Mouse (Mus musculus) lung, postnatal 4 days (tissue): Measurements from ENCODE around the gene Frmd4b.

Source experiments
- DNase-seq, 2 experiments: peaks; one replicate each; pipeline ENCODE4 v3.0.0; 2021

The Frmd4b gene

DNA sequence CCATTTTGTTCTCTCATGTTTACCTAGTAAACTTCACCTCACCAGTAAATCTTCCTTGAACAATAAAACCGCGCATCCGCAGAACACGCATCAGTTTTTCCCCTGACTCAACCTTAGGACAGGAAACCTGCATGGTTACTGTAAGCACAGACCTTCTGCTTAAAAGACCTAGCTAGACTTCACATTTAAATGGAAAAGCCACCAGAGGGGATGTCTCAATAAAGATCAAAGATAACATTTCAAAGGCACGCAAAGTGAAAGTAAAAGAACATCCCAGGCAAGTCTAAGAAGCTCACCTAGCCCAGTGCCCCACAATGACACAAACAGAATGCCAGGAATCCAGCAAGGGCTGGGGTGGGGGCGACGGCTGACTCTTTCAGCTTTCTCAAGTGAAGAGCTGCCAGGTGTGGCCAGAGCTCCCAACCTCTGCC lies 306.4 kb downstream of the Frmd4b start:
- peak in 1 of 2 experiments; percentile 58 for DNase-seq

DNA sequence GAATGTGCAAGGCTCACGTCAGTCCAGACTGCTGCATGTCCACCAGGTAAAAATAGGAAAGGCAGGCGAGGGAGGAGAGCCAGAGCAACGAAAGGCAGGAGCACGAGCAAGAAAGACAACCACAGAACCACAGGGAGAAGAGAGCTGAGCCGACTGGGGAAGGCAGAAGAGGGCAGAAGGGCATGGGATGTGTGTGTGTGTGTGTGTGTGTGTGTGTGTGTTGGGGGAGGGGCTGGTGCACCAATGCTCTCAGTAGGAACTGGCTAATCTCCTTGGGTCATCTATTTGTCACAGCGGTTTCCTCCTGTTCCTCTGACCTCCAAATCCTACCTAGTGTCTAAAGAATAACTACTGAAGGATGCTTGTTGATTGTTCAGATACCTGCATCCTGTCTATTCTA lies 308.2 kb downstream of the Frmd4b start:
- no peak for DNase-seq

DNA sequence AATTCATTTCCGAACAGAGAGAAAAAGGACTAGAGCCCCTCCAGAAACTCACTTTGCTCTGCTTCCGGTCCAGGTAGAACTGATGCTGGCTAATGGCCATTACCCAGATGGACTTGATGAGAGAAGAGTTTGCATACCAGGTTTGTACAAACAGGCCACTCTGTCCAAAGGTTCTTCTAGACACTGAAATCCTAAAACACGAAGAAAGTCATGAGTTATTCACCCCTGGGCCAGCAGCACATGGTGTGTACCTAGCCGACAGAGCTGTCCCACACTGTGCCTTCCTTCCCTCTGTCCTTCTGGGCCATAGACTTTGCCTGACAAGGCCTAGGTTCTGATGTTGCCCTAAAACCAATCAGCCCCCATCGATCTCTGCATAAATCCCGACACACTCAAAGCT lies 308.8 kb downstream of the Frmd4b start:
- no peak for DNase-seq

DNA sequence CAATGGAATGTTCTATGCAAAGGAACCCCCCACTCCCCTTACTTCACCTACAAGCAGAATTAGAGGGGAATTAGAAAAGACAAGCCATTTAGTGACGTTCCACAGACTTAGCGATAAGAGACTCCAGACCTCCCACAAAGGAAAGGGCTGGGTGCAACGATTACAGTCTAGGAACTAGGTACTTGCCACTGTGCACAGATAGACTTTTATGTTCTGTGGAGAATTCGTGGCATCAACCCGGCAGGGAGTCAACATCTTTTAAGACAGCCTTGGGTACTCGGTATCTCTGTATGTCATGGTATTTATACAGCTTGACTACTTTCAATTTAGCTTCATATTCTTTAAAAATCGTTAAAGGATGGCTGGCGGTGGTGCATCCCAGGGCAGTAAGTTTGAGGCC lies 310.1 kb downstream of the Frmd4b start:
- DNase-seq = no peak

DNA sequence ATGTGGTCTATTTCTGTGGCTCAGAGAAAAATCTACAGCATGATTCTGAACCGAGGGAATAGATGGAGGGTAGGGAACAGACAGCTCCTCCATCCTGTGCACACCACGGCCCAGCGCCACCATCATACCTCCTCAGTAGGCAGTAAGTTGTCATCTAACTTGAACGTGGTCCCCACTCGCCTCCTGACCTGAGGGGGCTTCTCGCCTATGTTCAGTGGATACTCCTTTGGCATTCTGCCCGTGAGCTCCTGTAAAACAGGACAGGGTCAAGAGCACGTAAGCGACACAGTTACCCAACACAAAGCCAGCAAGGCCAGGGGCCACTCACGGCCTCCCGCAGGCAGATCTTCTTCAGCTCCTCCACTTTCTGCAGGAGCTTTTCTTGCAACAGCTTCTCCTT lies 311.0 kb downstream of the Frmd4b start:
- DNase-seq = no peak

DNA sequence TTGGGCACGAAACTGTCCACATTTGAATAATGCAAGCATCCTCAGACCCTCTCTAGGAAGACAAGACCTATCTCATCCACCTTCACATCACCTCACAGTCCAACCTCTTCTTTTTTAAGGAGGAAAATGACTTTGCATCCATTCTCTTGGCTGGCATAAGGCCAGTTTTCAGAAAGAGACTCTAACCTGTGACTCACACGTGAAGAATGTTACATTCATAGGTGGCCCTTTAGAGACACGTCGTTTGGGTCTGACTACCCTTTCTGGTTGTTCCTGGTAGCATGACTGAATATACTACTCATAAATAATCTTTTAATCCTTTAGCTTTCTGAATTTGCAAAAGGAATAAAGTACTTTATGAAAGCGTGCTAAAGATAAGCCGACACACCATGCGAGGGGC lies 311.9 kb downstream of the Frmd4b start:
- DNase-seq = no peak

DNA sequence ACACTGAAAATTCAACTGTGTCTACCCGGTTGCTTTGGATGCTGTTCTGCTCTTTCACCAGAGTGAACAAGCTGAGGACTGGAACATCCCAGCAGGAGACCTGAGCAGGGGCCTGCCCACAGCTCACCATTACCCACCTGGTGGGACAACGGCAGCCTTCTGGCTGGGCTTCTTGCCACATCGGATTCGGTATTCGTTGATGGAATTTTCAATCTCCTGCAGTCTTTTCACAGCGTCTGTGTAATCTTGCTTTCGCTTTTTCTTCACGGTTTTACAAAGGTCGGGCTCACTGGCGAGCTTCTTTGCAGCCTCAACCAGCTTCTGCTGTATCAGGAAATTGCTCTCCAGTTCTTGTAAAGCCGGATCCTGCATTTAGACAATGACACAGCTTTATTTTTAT lies 312.3 kb downstream of the Frmd4b start:
- no peak for DNase-seq

DNA sequence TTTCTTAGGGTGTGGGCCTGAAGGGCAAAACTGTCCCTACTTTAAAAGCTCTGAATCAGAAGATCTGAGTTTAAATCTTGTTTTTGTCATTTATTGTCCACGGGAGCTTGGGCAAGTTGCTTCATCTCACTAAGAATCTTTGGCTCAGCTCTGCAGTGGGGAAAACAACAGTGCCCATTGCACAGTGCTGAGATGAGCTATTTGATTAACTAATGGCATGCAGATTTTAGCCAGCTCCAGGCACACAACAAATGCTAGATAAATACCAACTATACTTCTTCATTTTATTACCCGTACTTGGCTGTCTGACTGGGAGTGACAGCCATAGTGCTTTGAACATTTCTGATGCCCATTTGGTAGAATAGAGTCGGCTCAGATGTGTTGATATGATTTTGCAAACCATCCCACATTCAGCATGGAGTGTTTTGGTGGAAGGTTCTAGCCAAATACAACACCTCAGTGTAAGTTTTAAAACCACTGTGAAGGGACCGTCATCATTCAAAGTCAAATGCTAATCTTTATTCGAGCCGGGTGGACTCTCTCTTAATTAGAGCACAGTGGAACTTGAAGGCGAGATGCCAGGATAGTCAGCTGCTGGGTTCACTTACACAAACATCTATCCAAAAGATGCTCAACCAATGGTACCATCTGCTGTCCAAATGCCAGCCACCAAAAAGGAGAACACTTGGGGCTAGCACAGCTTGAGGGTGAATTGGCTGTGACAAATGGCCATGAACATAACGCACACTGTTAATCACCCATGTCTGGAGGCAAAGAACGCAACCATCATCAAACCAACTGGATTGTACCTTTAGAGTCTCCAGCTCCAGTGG lies 313.8 kb downstream of the Frmd4b start:
- DNase-seq = no peak

DNA sequence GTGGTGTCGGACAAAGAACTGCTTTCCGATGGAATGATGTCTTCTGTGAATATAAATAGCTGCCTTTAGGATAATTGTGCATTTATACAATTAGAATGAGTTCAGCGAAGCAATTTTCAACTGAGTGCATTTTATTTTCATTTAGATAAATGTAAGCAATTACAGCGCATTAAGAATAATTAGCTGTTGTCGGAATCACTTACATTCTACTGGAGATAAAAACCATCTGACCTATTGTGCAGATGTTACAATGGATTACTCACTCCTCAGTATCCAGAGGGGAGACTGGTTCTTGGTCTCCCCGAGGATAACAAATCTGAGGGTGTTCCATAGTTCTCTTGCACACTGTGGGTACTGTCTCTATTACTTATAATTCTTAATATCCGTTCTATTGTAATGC lies 315.0 kb downstream of the Frmd4b start:
- no peak for DNase-seq

DNA sequence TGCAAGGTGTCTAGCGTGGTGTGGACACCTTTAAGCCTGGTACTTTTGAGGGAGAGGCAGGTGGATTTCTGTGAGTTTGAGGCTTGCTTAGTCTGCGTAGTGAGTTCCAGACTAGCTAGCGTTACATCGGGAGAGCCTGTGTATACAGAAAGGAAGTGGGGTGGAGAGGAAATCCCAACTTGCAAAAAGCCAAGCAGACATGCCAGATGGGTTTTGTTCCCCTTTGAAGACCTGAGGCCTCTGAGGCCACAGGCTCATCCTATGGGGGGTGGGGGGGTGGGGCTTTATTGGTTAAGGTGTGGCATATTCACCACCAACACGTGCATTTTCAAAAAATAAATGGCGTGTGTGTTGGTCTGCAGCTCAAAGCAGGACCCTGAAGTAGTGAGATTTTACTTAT lies 316.7 kb downstream of the Frmd4b start:
- DNase-seq = no peak

DNA sequence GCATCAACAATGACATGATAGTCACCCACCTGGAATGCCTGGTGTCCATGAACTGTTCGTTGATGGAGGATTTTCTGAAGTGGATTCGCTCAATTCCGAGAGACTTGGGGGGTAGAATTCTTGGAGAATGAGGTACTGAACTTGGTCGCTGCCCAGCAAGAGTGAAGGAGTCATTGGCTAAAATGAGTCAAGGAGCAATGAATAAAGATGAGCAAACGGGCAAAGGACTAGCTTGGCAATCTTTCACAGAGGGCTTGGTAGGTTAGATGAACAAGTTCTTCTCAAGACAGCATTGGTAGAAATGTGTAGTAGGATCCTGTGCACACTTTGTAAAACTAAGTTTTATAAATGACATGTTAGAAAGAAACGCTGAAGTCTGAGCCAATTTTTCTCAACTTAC lies 317.2 kb downstream of the Frmd4b start:
- no peak for DNase-seq

DNA sequence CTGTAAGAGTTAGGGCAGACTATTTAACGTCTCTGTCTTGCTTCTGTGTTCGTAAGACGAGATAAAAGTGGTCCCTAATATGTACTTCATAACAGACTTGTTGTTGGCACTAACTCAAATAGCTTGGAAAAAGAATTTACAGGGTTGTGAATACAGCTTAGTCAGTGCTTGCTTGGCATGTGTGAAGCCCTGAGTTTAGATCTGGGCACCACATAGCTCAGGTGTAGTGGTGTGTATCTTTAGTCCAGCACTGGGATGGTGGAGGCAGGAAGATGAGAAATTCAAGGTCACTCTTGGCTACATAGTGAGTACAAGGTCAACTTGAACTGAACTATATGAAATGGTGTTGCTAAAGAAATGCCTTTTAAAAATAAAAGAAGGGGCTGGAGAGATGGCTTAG lies 320.2 kb downstream of the Frmd4b start:
- no peak for DNase-seq

DNA sequence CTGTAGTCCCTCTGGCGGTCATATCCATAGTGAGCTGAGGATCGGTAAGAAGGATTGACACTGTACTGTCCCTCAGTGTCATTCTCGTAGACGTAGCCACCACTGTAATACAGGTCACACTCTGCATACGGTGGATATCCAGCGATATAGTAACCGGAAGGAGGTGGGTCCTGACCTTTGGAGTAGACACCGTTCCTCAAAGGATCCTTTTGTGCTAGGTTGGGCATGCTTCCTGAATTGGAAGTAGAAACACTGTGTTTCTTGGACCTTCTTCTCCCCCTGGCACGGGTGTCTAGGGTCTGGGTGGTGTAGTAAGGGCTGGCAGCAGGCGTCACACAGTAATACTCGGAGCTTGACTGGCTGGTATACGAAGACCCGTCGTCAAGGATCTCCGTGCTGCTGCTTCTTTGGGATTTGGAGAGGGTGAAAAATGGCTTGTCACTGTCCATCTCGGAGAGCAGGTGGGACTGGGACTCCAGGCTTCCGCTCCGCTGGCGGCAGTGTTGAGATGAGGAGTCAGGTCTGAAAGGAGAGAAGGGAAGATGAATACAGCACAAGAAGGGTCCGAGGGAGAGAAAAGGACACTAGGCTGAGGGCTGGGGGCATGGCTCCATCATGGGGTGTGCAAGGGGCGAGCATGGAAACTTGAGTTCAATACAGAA lies 321.3 kb downstream of the Frmd4b start:
- no peak for DNase-seq

DNA sequence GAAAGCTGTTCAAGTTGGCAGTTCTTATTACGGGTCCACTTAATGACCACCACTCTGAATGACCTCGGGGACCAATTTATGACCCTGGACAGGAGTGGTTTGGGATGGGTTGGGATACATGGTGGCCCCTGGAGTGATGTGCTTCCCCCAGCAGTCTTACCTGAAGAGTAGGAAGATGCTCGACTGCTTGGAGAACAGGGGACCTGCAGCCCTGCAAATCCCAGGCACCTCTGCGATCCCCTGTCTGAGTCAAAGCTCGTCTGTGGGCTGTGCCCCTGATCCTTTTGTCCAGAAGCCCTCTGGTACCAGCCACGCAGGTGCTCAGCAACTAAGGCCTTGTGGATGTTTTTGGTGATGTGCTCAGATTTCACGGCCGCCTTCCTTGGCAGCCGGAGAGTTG lies 321.9 kb downstream of the Frmd4b start:
- DNase-seq = no peak

DNA sequence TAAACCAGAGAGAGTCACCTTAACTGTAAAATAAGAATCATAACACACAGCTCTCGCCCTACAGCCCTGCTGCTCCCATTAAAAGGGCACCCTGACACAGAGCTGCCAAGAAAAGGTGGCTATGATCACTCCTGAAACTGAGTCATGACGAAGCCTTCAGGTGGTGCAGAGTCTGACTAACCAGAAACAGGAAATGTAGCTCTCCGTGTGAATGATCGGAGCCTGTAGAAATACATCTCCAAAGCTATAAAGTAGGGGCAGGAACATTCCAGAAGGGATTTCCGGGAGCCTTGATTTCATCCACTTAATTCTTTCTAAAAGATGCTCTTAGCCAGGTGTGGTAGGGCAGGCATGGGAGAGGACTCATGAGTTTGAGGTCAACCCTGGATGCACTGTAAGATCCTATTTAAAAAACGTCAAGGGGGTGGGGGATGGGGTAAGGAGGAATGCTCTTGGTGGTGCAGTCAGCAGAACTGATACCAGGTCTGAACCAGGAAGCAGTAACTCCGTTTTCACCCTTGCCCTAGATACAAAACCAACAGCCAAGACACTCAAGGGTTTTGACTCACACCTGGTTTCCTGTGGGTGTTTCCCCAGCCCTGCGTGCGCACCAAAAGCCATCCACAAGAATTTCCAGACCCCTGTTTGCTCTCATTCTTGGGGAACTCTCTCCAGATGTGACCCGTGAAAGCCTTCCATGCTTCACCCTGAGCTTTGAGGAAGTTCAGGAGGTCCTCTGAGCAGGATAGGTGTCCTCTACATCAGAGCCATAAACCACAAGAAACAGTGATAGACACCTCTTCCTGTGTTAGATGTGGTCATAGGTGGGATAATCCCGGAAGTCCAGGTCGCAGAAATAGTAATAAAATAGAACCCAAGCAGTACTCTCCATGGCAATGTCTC lies 323.4 kb downstream of the Frmd4b start:
- peak; percentile 30 to 34 for DNase-seq

DNA sequence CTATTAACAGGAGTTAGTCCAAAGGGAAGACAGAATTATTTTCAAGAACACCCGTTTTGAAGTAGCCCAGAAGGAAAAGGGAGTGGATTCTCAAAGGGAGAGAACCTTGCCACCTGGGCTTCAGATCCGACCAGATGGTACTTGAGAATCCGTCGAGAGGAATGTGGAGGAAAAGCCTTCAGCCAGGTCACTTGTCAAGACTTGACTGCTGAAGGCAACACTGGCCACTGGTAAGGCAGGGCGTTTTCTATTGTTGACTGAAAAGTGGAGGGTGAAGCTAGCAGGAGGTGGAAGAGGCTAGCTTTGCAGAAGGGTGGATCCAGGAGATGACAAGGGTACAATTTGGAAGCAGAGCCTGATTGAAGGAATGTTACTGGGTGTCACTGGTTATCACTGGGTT lies 324.4 kb downstream of the Frmd4b start:
- peak in 1 of 2 experiments; percentile 36 for DNase-seq

DNA sequence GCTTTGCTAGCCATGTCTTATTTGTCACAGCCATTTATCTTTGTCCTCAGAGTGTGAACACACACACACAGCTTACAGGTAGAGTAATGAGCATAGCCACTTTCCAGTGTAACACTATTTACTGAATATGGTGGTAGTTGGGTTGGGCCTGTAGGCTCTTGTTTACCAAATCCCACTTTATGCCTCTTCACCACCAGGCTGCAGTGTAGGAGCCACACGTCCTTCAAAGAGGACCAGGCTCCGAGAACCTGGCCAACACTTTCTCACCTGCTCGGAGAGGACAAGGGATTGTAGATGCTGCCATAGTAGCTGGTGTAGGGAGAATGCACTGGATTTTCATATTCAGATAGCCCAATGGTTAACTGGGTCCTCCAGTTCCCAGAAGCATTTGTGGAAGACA lies 325.2 kb downstream of the Frmd4b start:
- no peak for DNase-seq

DNA sequence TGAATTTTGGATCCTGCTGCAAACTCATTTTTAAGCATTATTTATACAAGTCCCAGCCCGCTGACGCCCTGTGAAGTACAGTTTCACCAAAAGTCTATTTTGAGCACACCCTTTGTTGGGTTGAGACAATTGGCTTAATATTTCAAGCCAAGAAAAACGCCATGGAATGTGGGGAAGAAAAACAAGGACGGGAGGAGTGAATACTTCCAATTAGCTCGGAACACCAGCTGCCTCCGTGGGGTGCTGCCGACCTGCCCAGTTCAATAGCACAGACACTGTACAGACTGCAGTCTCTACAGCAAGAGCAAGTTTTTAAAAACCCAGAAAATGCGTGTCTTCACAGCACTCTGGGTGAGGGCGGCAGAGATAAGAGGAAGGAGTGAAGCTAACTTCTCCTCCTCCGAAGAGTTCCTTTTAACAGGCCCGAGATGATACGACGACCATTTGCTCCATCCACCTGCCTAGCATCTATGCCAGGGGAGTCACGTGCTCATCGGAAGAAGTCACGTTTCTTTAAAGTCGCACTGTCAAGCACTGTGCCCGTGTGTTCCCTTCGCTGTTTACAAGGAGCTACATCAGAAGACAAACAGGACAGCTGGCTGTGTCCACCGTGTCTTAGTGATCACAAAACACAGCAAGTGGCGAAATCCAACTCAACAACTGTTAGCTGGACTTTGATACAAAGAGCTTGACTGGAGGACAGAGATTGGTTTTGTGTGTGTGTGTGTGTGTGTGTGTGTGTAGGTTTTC lies 326.0 kb downstream of the Frmd4b start:
- no peak for DNase-seq

DNA sequence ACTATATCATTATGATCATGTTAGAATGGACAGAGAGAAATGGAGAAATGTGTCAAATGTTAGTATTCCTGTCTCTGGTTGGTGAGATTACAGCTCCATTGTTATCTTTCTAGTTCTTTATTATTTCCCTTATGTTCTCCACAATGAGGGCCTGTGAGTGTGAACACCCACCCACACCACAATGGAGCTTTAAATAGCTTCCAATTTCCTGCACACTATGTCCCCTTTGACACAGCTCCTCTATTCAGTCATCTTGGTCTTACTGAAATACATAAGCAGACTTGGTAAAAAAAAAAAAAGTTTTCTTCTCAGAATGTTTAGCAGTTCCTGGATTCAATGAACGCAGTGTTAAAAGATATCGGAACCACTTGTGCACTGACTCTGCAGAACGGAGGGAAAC lies 326.7 kb downstream of the Frmd4b start:
- no peak for DNase-seq

DNA sequence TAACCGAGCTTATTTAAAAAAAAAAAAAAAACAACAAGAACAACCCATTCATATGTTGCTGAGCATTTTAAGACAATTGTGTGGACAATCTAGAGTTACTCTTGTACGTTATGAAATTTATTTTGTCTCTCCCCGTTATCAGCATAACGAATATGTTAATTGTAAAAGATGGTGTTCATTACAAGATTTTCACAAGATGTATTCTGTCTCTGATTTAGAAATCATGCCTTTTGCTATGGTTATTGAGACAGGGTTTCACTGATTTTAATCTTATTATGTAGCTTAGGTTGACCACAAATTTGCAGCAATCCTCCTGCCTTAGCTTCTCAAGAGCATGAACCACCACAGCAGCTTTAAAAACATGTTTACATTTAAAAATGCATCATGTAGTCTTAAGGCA lies 327.5 kb downstream of the Frmd4b start:
- DNase-seq = no peak

DNA sequence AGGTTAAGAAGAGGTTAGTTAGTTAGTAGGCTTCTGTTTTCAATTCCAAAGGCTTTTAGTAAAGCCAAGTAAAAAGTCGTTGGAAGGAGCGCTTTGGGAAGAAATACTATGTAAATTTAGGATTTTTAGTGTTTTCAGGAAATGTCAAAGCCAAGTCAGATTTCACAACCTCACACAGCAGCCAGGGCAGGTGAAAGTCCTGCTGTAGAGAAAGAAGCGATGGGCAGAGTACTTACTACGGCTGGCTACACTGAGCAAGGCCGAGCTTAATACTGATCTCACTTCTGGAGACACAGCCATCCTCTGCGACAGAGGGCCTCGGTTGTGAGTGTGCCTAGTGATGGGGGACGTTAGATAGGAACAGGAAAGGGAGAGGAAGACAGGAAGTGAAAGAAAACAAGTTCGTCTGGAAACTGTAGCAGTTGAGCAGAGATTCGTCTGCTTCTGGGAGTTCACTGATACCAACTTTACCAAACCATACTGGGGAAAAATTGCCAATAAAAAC lies 328.0 kb downstream of the Frmd4b start:
- DNase-seq = no peak

DNA sequence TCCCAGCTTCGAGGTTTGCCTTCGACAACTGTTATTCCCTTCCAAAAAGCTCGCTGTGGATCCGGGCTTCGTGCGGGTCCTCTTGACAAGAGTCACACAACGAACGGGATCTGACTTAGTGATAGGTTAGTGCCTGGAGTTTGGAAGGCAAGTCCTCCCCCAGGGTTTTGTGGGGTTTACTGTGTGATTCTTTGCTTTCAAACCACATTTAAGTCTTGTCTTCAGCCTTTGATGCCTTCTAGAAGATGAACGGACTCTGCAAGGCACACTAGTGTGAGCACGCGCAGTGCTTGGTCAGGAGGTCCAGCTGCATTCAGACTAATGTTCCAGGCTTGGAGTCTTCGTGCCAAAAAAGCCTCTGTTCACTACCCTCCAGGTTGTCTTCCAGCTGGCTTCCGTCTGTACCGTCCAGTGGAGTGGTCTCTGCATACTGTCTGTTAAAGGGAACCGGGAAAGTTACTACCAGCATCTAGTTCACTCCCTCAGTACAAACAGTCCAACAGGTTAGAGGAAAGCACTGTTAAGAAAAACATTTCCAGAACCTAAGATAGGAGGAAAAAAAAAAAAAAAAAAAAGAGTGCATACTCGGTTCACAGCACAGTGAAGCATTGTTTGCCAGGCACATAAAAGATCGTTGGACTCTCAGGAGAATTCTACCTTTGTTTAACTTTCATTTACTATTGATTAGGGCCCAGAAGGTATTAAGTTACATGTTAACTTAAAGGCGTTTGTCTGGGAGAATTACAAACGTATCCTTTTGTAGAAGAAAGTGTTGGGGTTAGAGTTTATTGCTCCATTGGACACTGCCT lies 329.1 kb downstream of the Frmd4b start:
- no peak for DNase-seq
